Mouse (Mus musculus) erythroblast, embryonic 14.5 days (primary cell): ENCODE results near the gene Pkd1l3.

ENCODE experiments used
- GATA1 ChIP-seq: IDR thresholded peaks from 2 replicates; pipeline ENCODE4 v1.6.1; 2012; ENCODE audit warnings: low read length, inconsistent platforms, mixed read lengths
- TAL1 ChIP-seq: IDR thresholded peaks from 3 replicates; pipeline ENCODE4 v1.6.1; 2012; ENCODE audit warnings: low read length, inconsistent platforms, mixed read lengths

- TF ChIP-seq GATA1 (no peak), TAL1 (no peak)
These were observed 93.6 kb downstream of the Pkd1l3 start for GRCm38 (mm10) chr8:109707921-109708320.
